Mouse (Mus musculus) cerebellum, adult 18-20 months (tissue): ENCODE measurements around the gene Phf10.
"Not testable (repeated sequence)": the region's sequence is repeated elsewhere in the genome, so short reads cannot be mapped to it uniquely, and the experiment has no call there.

Source experiments
- DNase-seq, 2 experiments: peaks; one replicate each; pipeline ENCODE4 v3.0.0; 2021

Gene Phf10

DNA sequence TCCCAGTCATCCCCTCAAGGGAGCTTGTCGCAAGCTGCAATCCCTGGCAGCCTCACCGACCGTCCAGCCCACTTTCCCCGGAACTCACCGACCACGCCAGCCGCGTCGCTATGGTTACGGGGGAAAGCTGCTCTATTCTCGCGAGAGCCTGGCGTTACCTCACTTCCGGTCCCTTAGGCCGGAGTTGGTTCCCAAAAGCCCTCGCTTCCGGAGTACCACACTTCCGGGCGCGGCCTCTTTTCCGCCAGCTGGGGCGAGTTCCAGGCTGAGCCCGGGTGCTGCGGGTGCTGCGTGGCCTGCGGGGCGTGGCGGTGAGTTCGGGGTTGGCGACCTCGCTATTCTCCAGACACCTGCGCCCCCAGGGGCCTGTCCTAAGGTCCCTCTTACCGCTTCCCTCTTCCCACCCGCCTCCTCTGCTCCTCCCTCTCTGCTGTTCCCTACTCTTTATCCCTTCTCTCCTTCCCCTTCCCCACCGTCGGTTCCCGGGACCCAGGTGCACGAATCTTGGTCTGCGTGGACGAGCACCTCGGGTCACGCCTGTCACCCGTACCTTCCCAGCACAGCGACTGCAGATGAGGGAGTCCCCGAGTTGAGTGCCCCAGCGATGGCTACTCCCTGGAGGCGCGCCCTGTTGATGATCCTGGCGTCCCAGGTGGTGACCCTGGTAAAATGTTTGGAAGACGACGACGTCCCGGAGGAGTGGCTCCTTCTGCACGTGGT lies 17.9 kb downstream of the Phf10 start, which contains the start of the genes Wdr27 and 1600012H06Rik:
TSS of gene Wdr27 (minus strand) at position 150 of the 720 bp plus-strand sequence.
TSS of gene 1600012H06Rik (plus strand) at position 176 of the 720 bp plus-strand sequence.
- peak; percentile 98 for DNase-seq

DNA sequence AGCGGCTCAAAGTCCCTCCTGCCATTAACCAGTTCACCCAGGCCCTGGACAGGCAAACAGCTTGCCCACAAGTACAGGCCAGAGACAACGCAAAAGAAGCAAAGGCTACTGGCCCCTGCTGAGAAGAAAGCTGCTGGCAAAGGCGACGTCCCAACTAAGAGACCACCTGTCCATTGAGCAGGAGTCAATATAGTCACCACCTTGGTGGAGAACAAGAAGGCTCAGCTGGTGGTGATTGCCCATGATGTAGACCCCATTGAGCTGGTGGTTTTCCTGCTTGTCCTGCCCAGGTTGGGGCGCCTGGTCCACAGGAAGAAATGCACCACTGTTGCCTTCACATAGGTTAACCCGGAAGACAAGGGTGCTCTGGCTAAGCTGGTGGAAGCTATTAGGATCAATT lies 18.9 kb downstream of the Phf10 start:
- peak; percentile 4 to 15 for DNase-seq

- DNase-seq: no peak
Observed at GRCm38 (mm10) chr17:14935841-14936605, 25.1 kb downstream of the Phf10 start.

DNA sequence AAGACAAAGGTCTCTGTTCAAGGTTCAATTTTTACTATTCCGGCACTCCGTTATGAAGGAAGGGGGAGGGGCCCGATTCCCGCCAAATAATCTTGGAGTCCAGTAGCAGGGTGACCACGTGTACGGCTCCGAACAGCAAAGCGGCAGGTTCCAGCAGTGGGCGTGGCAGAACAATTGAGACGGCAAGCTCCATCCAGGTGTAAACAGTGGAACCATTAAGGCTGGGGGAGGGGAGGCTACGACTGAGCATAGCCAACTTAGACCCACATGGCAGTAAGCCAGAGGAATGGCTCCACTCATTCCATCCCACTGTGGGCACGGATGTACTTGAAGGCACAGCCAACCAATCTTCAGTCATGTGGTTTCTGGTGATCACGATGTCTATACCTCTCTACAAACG lies 25.8 kb downstream of the Phf10 start:
- DNase-seq: not testable (repeated sequence)

- DNase-seq: no peak
Observed at GRCm38 (mm10) chr17:14931469-14931868, 29.6 kb downstream of the Phf10 start.

- no peak for DNase-seq
Observed at GRCm38 (mm10) chr17:14930697-14931096, 30.4 kb downstream of the Phf10 start.

GRCm38 (mm10) chr17:14928631-14929030 lies 32.4 kb downstream of the Phf10 start:
- DNase-seq: no peak

GRCm38 (mm10) chr17:14927644-14928218 lies 33.3 kb downstream of the Phf10 start:
- no peak for DNase-seq

- DNase-seq: no peak
Observed at GRCm38 (mm10) chr17:14921582-14921981, 39.5 kb downstream of the Phf10 start.

GRCm38 (mm10) chr17:14917866-14918265 lies 43.2 kb downstream of the Phf10 start:
- DNase-seq: no peak

- DNase-seq: no peak
Observed at GRCm38 (mm10) chr17:14914401-14914800, 46.7 kb downstream of the Phf10 start.

- DNase-seq: no peak
Observed at GRCm38 (mm10) chr17:14912981-14913380, 48.1 kb downstream of the Phf10 start.

GRCm38 (mm10) chr17:14912420-14912819 lies 48.7 kb downstream of the Phf10 start:
- DNase-seq: no peak

DNA sequence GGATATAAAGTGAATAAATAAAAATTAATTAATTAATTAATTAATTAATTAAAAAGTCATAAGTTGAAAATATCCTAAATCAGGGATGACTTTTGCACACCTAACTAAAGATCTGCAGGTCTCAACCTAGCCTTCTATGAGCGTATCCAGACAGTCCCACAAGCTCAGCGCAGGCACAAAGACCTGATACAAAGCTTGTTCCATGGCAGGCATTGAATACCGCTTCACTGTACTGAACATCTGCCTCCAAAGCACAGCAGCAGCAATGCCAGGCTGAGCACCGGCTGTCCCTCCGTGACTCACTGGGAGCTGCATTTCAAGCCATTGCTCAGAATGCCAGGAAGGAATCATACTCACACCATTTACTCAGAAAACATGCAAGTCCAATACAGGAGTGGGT lies 50.3 kb downstream of the Phf10 start:
- DNase-seq: no peak

DNA sequence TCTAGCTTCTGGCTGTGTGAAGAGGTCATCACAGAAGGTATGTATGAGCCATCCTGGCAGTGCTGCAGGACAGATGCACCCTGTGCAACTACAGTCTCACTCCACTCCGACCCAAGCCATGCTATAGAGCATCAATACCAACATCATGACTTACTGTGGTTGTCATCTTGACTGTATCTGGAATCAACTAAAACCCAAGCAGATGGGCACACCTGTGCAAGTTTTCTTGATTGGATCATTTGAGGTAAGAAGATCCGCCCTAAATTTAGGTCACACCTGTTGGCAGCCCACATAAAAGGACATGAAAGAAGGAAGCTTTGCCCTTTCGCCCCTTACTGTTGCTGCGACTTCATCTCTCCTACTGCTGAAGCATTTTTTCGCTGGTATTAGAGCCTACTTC lies 51.7 kb downstream of the Phf10 start:
- DNase-seq: no peak

GRCm38 (mm10) chr17:14907136-14907535 lies 53.9 kb downstream of the Phf10 start:
- DNase-seq: no peak

- DNase-seq: no peak
Observed at GRCm38 (mm10) chr17:14906611-14907010, 54.5 kb downstream of the Phf10 start.

- peak; percentile 38 to 61 for DNase-seq
Observed at GRCm38 (mm10) chr17:14904637-14905265, 56.3 kb downstream of the Phf10 start.

DNA sequence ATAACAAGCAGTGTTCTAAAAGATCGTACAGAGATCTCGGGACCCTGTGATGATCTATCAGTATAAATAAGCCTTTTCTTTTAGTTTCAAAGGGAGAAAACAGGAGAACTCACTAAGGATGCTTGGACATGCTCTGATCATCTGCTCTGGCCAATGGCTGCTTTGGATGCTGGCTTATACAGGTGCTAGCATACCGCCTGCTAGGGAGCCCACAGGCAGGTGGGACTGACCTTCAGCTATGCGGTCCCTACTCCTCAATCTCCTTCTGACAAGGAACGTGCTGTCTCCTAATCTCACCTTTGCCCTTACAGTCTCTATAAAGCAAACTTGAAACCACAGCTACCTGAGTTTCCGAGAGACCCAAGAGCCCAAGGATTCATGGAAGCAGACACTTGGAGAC lies 56.9 kb downstream of the Phf10 start:
- DNase-seq: no peak

DNA sequence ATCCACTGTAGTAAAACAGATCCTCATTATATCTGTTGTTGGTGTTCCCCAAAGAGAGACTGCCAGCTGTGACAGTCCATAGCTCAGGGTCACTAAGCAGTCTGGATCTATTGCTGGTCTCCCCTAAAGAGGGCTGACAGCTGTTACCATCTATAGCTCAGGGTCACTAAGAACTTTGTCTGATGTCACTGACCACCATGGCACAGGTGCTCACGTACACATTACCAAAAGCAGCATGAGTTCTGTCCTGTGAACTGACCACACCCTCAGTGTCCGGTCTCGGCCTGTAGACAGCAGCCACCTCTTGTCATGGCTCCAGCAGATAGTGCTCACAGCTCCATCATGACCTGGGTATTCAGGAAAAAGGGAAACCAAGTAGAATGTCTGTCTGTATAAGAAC lies 57.9 kb downstream of the Phf10 start:
- no peak for DNase-seq

DNA sequence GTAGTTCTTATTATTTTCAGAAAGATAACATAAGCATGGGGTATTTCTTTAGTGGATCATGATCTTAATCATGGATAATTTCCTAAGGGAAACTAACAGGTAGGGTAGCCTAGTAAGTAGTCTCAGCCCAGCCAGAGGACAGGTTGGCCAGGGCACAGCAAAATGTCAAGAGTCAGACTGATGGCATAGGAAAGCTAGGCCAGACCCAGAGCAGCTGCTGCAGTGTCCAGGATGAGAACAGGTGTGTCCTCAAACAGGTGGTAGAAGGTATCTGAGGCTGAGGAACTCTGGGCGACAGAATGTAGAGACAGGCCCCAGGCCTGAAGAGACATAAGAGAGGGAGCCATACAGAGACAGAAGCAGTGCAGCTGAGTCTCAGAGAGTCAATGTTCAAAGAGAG lies 62.1 kb downstream of the Phf10 start:
- DNase-seq: no peak

- not testable (repeated sequence) for DNase-seq
Observed at GRCm38 (mm10) chr17:14895058-14895457, 66.0 kb downstream of the Phf10 start.
